Mouse (Mus musculus) embryo, embryonic 10.5 days (tissue): Measurements from ENCODE around the gene 4930402K13Rik.
A peak's percentile ranks its signal among the peaks of the same experiment; 100 is the strongest.
"Not testable (repeated sequence)": the region's sequence is repeated elsewhere in the genome, so short reads cannot be mapped to it uniquely, and the experiment has no call there.

Source experiments
- DNase-seq: peaks from one replicate; pipeline ENCODE4 v3.0.0-alpha.2; 2015; ENCODE audit warnings: low spot score

The 4930402K13Rik gene

DNA sequence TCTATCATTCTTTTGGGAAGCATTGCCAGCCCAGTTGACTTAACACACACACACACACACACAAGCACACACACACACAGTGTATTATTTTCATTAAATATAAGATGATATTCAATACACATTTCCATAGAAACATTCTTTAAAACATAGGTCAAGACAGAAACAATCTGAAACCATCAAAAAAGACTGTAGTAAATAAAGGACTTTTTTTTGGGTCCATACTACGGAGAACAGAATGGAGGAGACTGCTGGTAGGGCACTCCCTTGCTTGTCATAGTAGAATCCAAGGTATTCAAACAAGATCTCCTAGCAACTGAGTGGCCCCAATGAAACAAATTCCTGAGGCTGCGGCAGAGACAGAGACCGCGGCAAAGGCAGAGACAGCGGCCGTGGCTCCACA lies at the start of gene 4930402K13Rik:
Gene 4930402K13Rik (plus strand): TSS at position 301 of the 400 bp plus-strand sequence.
- no peak for DNase-seq

DNA sequence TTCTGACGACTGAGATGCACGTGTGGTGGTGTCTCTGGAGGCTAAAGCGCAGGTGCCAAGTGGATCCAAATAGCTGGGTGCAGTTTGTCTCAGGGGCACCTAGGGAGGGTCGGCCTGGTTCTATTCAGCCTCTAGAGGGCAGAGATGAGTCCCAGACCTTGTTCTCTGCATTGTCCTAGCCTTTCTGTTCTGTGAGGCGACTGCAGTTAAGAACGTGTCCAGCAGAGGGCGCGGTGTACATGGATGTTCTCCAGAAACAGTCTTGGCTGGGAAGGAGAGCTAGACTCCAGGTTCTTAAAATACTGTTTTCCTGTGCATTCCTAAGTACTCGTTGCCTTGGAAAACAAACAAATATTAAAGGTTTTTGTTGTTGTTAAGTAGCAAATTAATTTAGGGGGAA lies 43.4 kb upstream of the 4930402K13Rik start:
- peak; percentile 0 for DNase-seq

DNA sequence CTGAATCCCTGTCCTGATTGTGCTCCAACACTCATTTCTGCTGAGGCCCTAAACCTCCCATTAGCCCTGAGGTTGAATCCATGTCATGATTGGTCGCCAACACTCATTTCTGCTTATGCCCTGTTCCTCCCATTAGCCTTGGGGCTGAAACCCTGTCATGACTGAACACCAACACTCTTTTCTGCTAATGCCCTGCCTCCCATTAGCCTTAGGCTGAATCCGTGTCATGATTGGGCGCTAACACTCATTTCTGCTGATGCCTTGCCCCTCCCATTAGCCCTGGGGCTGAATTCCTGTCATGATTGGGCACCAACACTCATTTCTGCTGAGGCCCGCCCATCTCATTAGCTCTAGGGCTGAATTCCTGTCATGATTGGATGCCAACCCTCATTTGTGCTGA lies 42.3 kb upstream of the 4930402K13Rik start:
- DNase-seq = no peak

DNA sequence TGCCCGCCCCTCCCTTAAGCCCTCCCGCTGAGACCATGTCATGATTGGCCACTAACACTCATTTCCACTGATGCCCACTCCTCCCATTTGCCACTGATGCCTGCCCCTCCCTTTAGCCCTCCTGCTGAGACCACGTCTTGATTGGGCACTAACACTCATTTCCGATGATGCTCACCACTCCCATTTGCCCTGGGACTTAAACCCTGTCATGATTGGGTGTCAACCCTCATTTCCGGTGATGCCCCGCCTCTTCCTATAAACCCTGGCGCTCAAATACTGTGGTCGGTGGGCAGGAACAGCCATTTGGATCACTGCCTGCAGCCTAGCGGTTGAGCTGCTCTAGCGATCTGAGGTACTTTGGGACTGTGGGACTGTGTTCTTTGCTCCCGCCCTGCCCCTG lies 41.6 kb upstream of the 4930402K13Rik start, which contains the start of gene Fthl17f:
Gene Fthl17f (plus strand): TSS at position 301 of the 400 bp plus-strand sequence.
- not testable (repeated sequence) for DNase-seq

DNA sequence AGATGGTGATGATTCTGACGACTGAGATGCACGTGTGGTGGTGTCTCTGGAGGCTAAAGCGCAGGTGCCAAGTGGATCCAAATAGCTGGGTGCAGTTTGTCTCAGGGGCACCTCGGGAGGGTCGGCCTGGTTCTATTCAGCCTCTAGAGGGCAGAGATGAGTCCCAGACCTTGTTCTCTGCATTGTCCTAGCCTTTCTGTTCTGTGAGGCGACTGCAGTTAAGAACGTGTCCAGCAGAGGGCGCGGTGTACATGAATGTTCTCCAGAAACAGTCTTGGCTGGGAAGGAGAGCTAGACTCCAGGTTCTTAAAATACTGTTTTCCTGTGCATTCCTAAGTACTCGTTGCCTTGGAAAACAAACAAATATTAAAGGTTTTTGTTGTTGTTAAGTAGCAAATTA lies 26.7 kb upstream of the 4930402K13Rik start:
- peak; percentile 6 for DNase-seq

DNA sequence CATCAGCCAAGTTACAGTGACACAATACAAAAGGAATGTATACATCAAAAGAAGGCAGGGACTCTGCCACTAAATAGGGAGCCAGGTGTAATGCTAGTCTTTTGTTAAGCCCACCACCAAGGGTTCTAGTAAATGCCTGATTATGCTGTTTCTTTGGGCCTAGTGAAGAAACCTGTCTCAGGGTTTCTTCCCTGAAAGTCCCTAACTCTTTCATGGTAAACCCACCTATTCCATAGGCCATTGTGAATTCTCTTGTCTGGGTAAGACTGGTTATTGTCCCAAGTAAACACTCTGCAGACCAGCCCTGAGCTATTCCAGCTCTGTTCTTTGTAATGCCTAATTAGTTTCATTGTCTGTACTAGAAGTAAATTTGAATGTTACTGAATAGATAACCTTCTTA lies 9.3 kb upstream of the 4930402K13Rik start:
- DNase-seq = not testable (repeated sequence)

DNA sequence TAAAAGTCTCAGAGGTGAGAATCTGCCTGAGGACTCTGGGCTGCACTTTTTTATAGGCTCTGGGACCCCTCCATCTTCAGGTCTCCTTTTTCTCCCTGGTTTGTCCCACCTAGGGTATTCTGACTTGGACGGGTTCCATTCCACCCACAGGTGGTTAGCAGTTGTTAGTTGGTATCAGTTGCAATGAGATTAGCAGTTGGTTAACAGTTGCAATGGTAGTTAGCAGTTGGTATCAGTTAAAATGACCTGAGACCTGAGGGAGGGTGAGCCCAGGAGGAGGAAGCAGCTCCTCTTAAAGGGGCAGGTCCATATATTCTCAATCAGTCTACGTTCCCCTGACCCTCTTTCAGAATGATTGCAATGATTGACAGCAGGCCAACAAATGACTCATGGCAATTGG lies 6.0 kb downstream of the 4930402K13Rik start:
- no peak for DNase-seq

DNA sequence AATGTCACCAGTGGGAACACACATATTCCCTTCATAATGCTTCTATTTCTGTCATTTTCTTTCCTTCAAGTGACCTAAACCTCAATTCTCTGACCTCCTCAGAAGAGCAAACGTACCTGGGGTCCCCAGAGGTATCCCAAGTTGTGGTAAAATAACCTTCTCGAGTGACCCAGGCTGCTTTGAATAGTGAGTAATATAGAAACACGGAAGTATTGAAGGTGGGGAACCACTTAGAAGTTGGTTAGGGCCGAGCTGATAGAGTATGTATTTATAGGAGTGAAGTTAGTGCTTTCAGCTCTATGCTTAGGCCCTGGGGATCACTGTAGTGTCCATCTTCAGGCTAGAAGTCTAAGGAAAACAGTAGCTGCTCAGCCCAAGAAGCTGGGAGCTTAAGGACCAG lies 20.6 kb downstream of the 4930402K13Rik start:
- no peak for DNase-seq

DNA sequence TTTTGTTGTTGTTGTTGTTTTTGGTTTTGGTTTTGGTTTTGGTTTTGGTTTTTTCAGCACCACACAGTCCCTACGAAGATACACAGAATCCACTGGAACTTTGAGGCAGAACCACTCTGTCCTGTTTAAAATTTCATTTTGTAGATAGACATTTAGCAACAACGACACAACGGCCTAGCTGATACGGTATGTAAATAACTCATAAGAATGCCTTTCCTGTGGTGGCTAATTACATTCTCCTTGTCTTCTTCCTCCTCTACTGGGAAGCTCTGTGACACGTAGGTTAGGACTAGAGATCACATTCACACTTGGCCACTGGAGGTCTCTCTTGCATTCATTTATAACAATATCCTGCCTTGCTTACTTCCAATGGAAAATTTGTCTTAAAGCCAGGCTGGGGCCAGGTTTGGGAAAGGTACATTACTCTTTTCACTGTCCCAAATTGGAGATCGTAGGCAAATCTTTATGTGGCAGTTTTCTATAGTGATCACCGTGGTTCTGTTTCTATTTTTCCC lies 24.0 kb downstream of the 4930402K13Rik start:
- DNase-seq = peak; percentile 40

DNA sequence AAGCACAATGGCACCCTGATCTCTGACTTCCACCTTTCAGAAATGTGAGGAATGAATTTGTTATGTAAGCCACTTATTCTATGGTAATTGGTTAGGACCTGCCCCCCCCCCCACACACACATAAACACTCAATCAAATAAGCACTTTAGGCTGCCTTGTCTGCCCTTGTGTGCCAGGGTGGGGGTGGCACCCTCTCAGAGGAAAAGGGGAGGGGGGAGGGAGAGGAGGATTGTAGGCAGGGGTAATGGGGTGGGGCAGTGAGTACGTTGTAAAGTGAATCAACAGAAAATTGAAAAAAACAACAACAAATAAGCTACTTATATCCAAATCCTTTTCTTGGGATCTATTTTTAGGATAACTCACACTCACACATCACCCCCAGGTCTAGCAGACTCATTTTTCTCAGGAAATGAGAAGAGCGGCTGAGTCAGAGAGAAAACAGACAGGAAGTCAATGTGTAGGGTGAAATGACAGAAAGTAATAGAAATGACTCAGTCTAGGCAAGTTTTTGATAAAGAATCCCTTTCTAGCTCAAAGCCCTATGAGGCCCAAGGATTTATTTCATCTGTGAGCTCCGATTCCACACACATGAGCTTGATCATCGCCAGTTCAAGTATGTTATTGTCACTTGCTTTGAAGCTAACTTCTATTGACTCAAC lies 35.1 kb downstream of the 4930402K13Rik start:
- DNase-seq = no peak

DNA sequence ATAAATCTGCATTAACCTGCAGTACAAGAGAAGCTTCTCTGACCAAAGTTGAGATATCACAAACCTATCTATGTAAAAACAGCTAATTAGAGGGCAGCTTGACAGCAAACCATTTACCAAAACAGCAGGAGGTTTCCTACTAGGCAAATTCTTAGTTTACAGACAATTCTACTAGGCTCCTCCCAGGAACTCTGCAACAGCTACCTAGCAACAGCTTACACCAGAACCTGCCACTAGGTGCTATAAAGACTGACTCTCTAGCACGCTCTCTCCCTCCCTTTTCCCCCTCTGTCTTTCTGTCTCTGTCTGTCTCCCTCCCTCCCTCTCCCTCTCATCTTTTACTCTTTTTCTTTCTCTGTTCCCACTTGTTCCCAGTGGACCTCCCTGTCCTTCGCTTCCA lies 38.3 kb downstream of the 4930402K13Rik start:
- peak; percentile 1 for DNase-seq
